Mouse (Mus musculus): ENCODE data around the gene Fam189a2. TPM values are rescaled to one million over a fixed set of nuclear protein-coding genes. Genes with fewer than 3 reads are reported as not detected.

Gene Fam189a2
- polyA plus RNA-seq, 1 experiment from 2014 or later = 0.35 TPM

- no peak overlapping the region for H3K4me2 ChIP-seq
- H3K4me3 ChIP-seq = no peak overlapping the region
- no peak overlapping the region for H3K9ac ChIP-seq
- H3K36me3 ChIP-seq (ENCODE audit: poor library complexity, severe bottlenecking) = no peaks in the 10 kb centered on the region
- no peak overlapping the region for H3K27ac ChIP-seq
- WGBS = 80% methylated on average over 3 of the region's 3 CpGs
- peaks cover 15% of the 10 kb centered on the region for H3K4me1 ChIP-seq
- 0 out of 2 replicates have a peak, but pooled peaks cover under 1% of the 10 kb centered on the region for H3K27me3 ChIP-seq
- no peaks in the 10 kb centered on the region for H3K9me3 ChIP-seq (replicated peaks)
- ATAC-seq = no peak
These were observed 8.0 kb downstream of the Fam189a2 start for GRCm38 (mm10) chr19:24022771-24023170.

- Histone ChIP-seq H3K9me3 (replicated peaks) (no peaks in the 10 kb centered on the region), H3K27ac (no peak overlapping the region), H3K4me2 (no peak overlapping the region), H3K4me3 (no peak overlapping the region), H3K4me1 (peaks cover 18% of the 10 kb centered on the region), H3K36me3 (ENCODE audit: poor library complexity, severe bottlenecking) (no peaks in the 10 kb centered on the region), H3K9ac (no peak overlapping the region), H3K27me3 (no peaks in the 10 kb centered on the region)
- ATAC-seq = no peak
- WGBS = 94% methylated on average over 6 of the region's 6 CpGs
These were observed 8.5 kb downstream of the Fam189a2 start for GRCm38 (mm10) chr19:24022301-24022700.

- Histone ChIP-seq H3K27me3 (no peaks in the 10 kb centered on the region), H3K9ac (no peak overlapping the region), H3K4me1 (peaks cover 26% of the 10 kb centered on the region), H3K27ac (no peak overlapping the region), H3K9me3 (replicated peaks) (no peaks in the 10 kb centered on the region), H3K4me3 (no peak overlapping the region), H3K36me3 (ENCODE audit: poor library complexity, severe bottlenecking) (no peaks in the 10 kb centered on the region), H3K4me2 (no peak overlapping the region)
- ATAC-seq = no peak
- 87% methylated on average over 3 of the region's 3 CpGs for WGBS
These were observed 10.1 kb downstream of the Fam189a2 start for GRCm38 (mm10) chr19:24020736-24021135.

GRCm38 (mm10) chr19:24019609-24020008 lies 11.2 kb downstream of the Fam189a2 start:
- WGBS = 87% methylated on average over 9 of the region's 9 CpGs
- Histone ChIP-seq H3K27me3 (no peaks in the 10 kb centered on the region), H3K4me1 (peaks cover 22% of the 10 kb centered on the region), H3K27ac (no peak overlapping the region), H3K4me2 (no peak overlapping the region), H3K9ac (no peak overlapping the region), H3K4me3 (no peak overlapping the region), H3K36me3 (ENCODE audit: poor library complexity, severe bottlenecking) (no peaks in the 10 kb centered on the region), H3K9me3 (replicated peaks) (no peaks in the 10 kb centered on the region)
- ATAC-seq = no peak

- Histone ChIP-seq H3K4me3 (no peak overlapping the region), H3K36me3 (ENCODE audit: poor library complexity, severe bottlenecking) (no peaks in the 10 kb centered on the region), H3K4me2 (no peak overlapping the region), H3K27me3 (no peaks in the 10 kb centered on the region), H3K27ac (no peak overlapping the region), H3K9ac (no peak overlapping the region), H3K4me1 (peaks cover 11% of the 10 kb centered on the region), H3K9me3 (replicated peaks) (no peaks in the 10 kb centered on the region)
- WGBS = 89% methylated on average over 3 of the region's 3 CpGs
- ATAC-seq = no peak
These were observed 12.4 kb downstream of the Fam189a2 start for GRCm38 (mm10) chr19:24018396-24018795.

GRCm38 (mm10) chr19:24017892-24018291 lies 12.9 kb downstream of the Fam189a2 start:
- Histone ChIP-seq H3K4me2 (no peak overlapping the region), H3K36me3 (ENCODE audit: poor library complexity, severe bottlenecking) (no peaks in the 10 kb centered on the region), H3K9me3 (replicated peaks) (no peaks in the 10 kb centered on the region), H3K27ac (no peak overlapping the region), H3K4me1 (peaks cover 11% of the 10 kb centered on the region), H3K27me3 (no peaks in the 10 kb centered on the region), H3K4me3 (no peak overlapping the region), H3K9ac (no peak overlapping the region)
- WGBS = 65% methylated on average over 3 of the region's 3 CpGs
- no peak for ATAC-seq

- H3K9ac ChIP-seq = no peak overlapping the region
- H3K9me3 ChIP-seq (replicated peaks) = 0 out of 2 replicates have a peak, but pooled peaks cover 2% of the 10 kb centered on the region
- no peak for ATAC-seq
- 30% methylated on average over 1 of the region's 1 CpGs for WGBS
- H3K27me3 ChIP-seq = no peaks in the 10 kb centered on the region
- H3K4me2 ChIP-seq = no peak overlapping the region
- H3K4me3 ChIP-seq = no peak overlapping the region
- no peak overlapping the region for H3K27ac ChIP-seq
- peaks cover 11% of the 10 kb centered on the region for H3K4me1 ChIP-seq
- no peaks in the 10 kb centered on the region for H3K36me3 ChIP-seq (ENCODE audit: poor library complexity, severe bottlenecking)
These were observed 13.4 kb downstream of the Fam189a2 start for GRCm38 (mm10) chr19:24017427-24017826.

GRCm38 (mm10) chr19:24016706-24017386 lies 14.0 kb downstream of the Fam189a2 start:
- H3K36me3 ChIP-seq (ENCODE audit: poor library complexity, severe bottlenecking) = no peaks in the 10 kb centered on the region
- peaks cover 4% of the 10 kb centered on the region; the same call in 1 of the 2 replicates for H3K9me3 ChIP-seq (replicated peaks)
- no peak overlapping the region for H3K4me2 ChIP-seq
- H3K4me3 ChIP-seq = no peak overlapping the region
- peak; percentile 65 for ATAC-seq
- peaks cover 11% of the 10 kb centered on the region for H3K4me1 ChIP-seq
- H3K9ac ChIP-seq = no peak overlapping the region
- H3K27me3 ChIP-seq = no peaks in the 10 kb centered on the region
- WGBS = 6% methylated on average over 3 of the region's 3 CpGs
- H3K27ac ChIP-seq = no peak overlapping the region

- Histone ChIP-seq H3K4me3 (no peak overlapping the region), H3K27me3 (no peaks in the 10 kb centered on the region), H3K9ac (no peak overlapping the region), H3K36me3 (ENCODE audit: poor library complexity, severe bottlenecking) (no peaks in the 10 kb centered on the region), H3K27ac (no peak overlapping the region), H3K9me3 (replicated peaks) (peaks cover 4% of the 10 kb centered on the region; the same call in 1 of the 2 replicates), H3K4me1 (peaks cover 11% of the 10 kb centered on the region), H3K4me2 (no peak overlapping the region)
- WGBS = 94% methylated on average over 3 of the region's 3 CpGs
- ATAC-seq = no peak
These were observed 17.6 kb downstream of the Fam189a2 start for GRCm38 (mm10) chr19:24013241-24013640.

GRCm38 (mm10) chr19:24012479-24012878 lies 18.3 kb downstream of the Fam189a2 start:
- H3K36me3 ChIP-seq (ENCODE audit: poor library complexity, severe bottlenecking) = no peaks in the 10 kb centered on the region
- WGBS = 97% methylated on average over 8 of the region's 8 CpGs
- no peak overlapping the region for H3K9ac ChIP-seq
- H3K9me3 ChIP-seq (replicated peaks) = peaks cover 4% of the 10 kb centered on the region; the same call in 1 of the 2 replicates
- no peak overlapping the region for H3K27ac ChIP-seq
- H3K4me1 ChIP-seq = peaks cover 10% of the 10 kb centered on the region
- no peak overlapping the region for H3K4me2 ChIP-seq
- no peak for ATAC-seq
- H3K4me3 ChIP-seq = no peak overlapping the region
- H3K27me3 ChIP-seq = no peaks in the 10 kb centered on the region

- no peak overlapping the region for H3K27ac ChIP-seq
- H3K36me3 ChIP-seq (ENCODE audit: poor library complexity, severe bottlenecking) = no peaks in the 10 kb centered on the region
- H3K4me1 ChIP-seq = no peaks in the 10 kb centered on the region
- no peak overlapping the region for H3K9ac ChIP-seq
- H3K4me2 ChIP-seq = no peak overlapping the region
- no peak overlapping the region for H3K4me3 ChIP-seq
- no peaks in the 10 kb centered on the region for H3K27me3 ChIP-seq
- peaks cover 4% of the 10 kb centered on the region; the same call in 1 of the 2 replicates for H3K9me3 ChIP-seq (replicated peaks)
- 74% methylated on average over 4 of the region's 4 CpGs for WGBS
- no peak for ATAC-seq
These were observed 23.0 kb downstream of the Fam189a2 start for GRCm38 (mm10) chr19:24007638-24008360.

- ATAC-seq = no peak
- Histone ChIP-seq H3K4me3 (no peak overlapping the region), H3K36me3 (ENCODE audit: poor library complexity, severe bottlenecking) (no peaks in the 10 kb centered on the region), H3K27me3 (no peaks in the 10 kb centered on the region), H3K9me3 (replicated peaks) (no peaks in the 10 kb centered on the region; the same call in 1 of the 2 replicates), H3K27ac (no peak overlapping the region), H3K4me2 (no peak overlapping the region), H3K4me1 (no peaks in the 10 kb centered on the region), H3K9ac (no peak overlapping the region)
- 92% methylated on average over 10 of the region's 10 CpGs for WGBS
These were observed 23.7 kb downstream of the Fam189a2 start for GRCm38 (mm10) chr19:24007002-24007637.

Data from forebrain, embryonic 13.5 days (tissue).